Mouse (Mus musculus): Measurements from ENCODE around the gene Cdc34b. TPM values are rescaled to one million over a fixed set of nuclear protein-coding genes. Genes with fewer than 3 reads are reported as not detected.
"Not testable (repeated sequence)": the region's sequence is repeated elsewhere in the genome, so short reads cannot be mapped to it uniquely, and the experiment has no call there.

Cdc34b gene
- total RNA-seq (2014; fragmentation: Nextera tagmentation) (not detected in 2 replicates), total RNA-seq (2017) (0.27 TPM in 1 of 2 replicates, not detected in the other), polyA plus RNA-seq (2012) (0.13 TPM in 1 of 2 replicates, not detected in the other)

GRCm38 (mm10) chr11:94741732-94742272 lies at the start of gene Cdc34b:
Gene Cdc34b (plus strand): TSS chr11:94741782.
- TF ChIP-seq GATA2 (IDR thresholded peaks at IDR 0.05; ENCODE audit: borderline replicate concordance, low read depth, low read length) (no peak), GATA1 (IDR thresholded peaks at IDR 0.05; ENCODE audit: borderline replicate concordance, low read length) (no peak), POLR2AphosphoS5 (IDR thresholded peaks at IDR 0.05; ENCODE audit: insufficient replicate concordance, low read depth, low read length) (no peak)
- ATAC-seq (ENCODE audit: extremely low read depth, insufficient number of reproducible peaks, low FRiP score, poor library complexity, severe bottlenecking) (no peak), DNase-seq (ENCODE audit: low spot score) (no peak)
- no peak within 1 kb of the TSS for H3K4me3 ChIP-seq (ENCODE audit: low read depth, low read length)
- H3K27me3 ChIP-seq (ENCODE audit: insufficient read depth, low read length): peaks cover 4% of the 10 kb centered on the region; the same call in 1 of the 2 replicates
- no peaks in the 10 kb centered on the region for H3K36me3 ChIP-seq (replicated peaks)
- H3K9me3 ChIP-seq (replicated peaks): no peaks in the 10 kb centered on the region
- H3K4me1 ChIP-seq (ENCODE audit: insufficient read depth, low read depth, low read length): no peaks in the 10 kb centered on the region

GRCm38 (mm10) chr11:94692502-94692901 lies 49.1 kb upstream of the Cdc34b start:
- not testable (repeated sequence) for H3K27me3 ChIP-seq (ENCODE audit: insufficient read depth, low read length); DNase-seq (ENCODE audit: low spot score); H3K4me1 ChIP-seq (ENCODE audit: insufficient read depth, low read depth, low read length); H3K9me3 ChIP-seq (replicated peaks); ATAC-seq (ENCODE audit: extremely low read depth, insufficient number of reproducible peaks, low FRiP score, poor library complexity, severe bottlenecking); H3K4me3 ChIP-seq (ENCODE audit: low read depth, low read length); H3K36me3 ChIP-seq (replicated peaks)

- ATAC-seq (ENCODE audit: extremely low read depth, insufficient number of reproducible peaks, low FRiP score, poor library complexity, severe bottlenecking) (no peak), DNase-seq (ENCODE audit: low spot score) (no peak)
- no peak for TF ChIP-seq TAL1 (conservative IDR thresholded peaks at IDR 0.05; ENCODE audit: low read depth, low read length)
- no peak for TF ChIP-seq POLR2AphosphoS5 (IDR thresholded peaks at IDR 0.05; ENCODE audit: insufficient replicate concordance, low read depth, low read length)
- TF ChIP-seq GATA2 (IDR thresholded peaks at IDR 0.05; ENCODE audit: borderline replicate concordance, low read depth, low read length): no peak
- no peak for TF ChIP-seq CTCF (IDR thresholded peaks at IDR 0.05; ENCODE audit: low read depth, low read length)
- no peak for TF ChIP-seq GATA1 (IDR thresholded peaks at IDR 0.05; ENCODE audit: borderline replicate concordance, low read length)
- no peaks in the 10 kb centered on the region for H3K4me1 ChIP-seq (ENCODE audit: insufficient read depth, low read depth, low read length)
- no peaks in the 10 kb centered on the region for H3K36me3 ChIP-seq (replicated peaks)
- H3K4me3 ChIP-seq (ENCODE audit: low read depth, low read length): no peak overlapping the region
- H3K9me3 ChIP-seq (replicated peaks): no peaks in the 10 kb centered on the region
- H3K27me3 ChIP-seq (ENCODE audit: insufficient read depth, low read length): no peaks in the 10 kb centered on the region
Measured at GRCm38 (mm10) chr11:94695508-94695907, 46.1 kb upstream of the Cdc34b start.

- Histone ChIP-seq H3K36me3 (replicated peaks) (no peaks in the 10 kb centered on the region), H3K4me3 (ENCODE audit: low read depth, low read length) (no peak overlapping the region), H3K9me3 (replicated peaks) (no peaks in the 10 kb centered on the region), H3K27me3 (ENCODE audit: insufficient read depth, low read length) (peaks cover 8% of the 10 kb centered on the region), H3K4me1 (ENCODE audit: insufficient read depth, low read depth, low read length) (no peaks in the 10 kb centered on the region)
- no peak for ATAC-seq (ENCODE audit: extremely low read depth, insufficient number of reproducible peaks, low FRiP score, poor library complexity, severe bottlenecking)
- no peak for TF ChIP-seq GATA1 (IDR thresholded peaks at IDR 0.05; ENCODE audit: borderline replicate concordance, low read length)
- TF ChIP-seq TAL1 (conservative IDR thresholded peaks at IDR 0.05; ENCODE audit: low read depth, low read length): no peak
- TF ChIP-seq CTCF (IDR thresholded peaks at IDR 0.05; ENCODE audit: low read depth, low read length): no peak
- no peak for TF ChIP-seq POLR2AphosphoS5 (IDR thresholded peaks at IDR 0.05; ENCODE audit: insufficient replicate concordance, low read depth, low read length)
- TF ChIP-seq GATA2 (IDR thresholded peaks at IDR 0.05; ENCODE audit: borderline replicate concordance, low read depth, low read length): no peak
- no peak for DNase-seq (ENCODE audit: low spot score)
Measured at GRCm38 (mm10) chr11:94697140-94697539, 44.4 kb upstream of the Cdc34b start.

- Histone ChIP-seq H3K4me1 (ENCODE audit: insufficient read depth, low read depth, low read length) (no peaks in the 10 kb centered on the region), H3K36me3 (replicated peaks) (no peaks in the 10 kb centered on the region), H3K27me3 (ENCODE audit: insufficient read depth, low read length) (peaks cover 9% of the 10 kb centered on the region), H3K4me3 (ENCODE audit: low read depth, low read length) (no peak overlapping the region), H3K9me3 (replicated peaks) (no peaks in the 10 kb centered on the region)
- TF ChIP-seq POLR2AphosphoS5 (IDR thresholded peaks at IDR 0.05; ENCODE audit: insufficient replicate concordance, low read depth, low read length) (no peak), GATA1 (IDR thresholded peaks at IDR 0.05; ENCODE audit: borderline replicate concordance, low read length) (no peak), CTCF (IDR thresholded peaks at IDR 0.05; ENCODE audit: low read depth, low read length) (no peak), GATA2 (IDR thresholded peaks at IDR 0.05; ENCODE audit: borderline replicate concordance, low read depth, low read length) (no peak), TAL1 (conservative IDR thresholded peaks at IDR 0.05; ENCODE audit: low read depth, low read length) (no peak)
- ATAC-seq (ENCODE audit: extremely low read depth, insufficient number of reproducible peaks, low FRiP score, poor library complexity, severe bottlenecking) (no peak), DNase-seq (ENCODE audit: low spot score) (no peak)
Measured at GRCm38 (mm10) chr11:94697703-94698464, 43.7 kb upstream of the Cdc34b start.

- no peaks in the 10 kb centered on the region for H3K9me3 ChIP-seq (replicated peaks)
- H3K27me3 ChIP-seq (ENCODE audit: insufficient read depth, low read length): peaks cover 9% of the 10 kb centered on the region
- H3K36me3 ChIP-seq (replicated peaks): no peaks in the 10 kb centered on the region
- H3K4me1 ChIP-seq (ENCODE audit: insufficient read depth, low read depth, low read length): no peaks in the 10 kb centered on the region
- ATAC-seq (ENCODE audit: extremely low read depth, insufficient number of reproducible peaks, low FRiP score, poor library complexity, severe bottlenecking) (no peak), DNase-seq (ENCODE audit: low spot score) (no peak)
- TF ChIP-seq GATA2 (IDR thresholded peaks at IDR 0.05; ENCODE audit: borderline replicate concordance, low read depth, low read length) (no peak), GATA1 (IDR thresholded peaks at IDR 0.05; ENCODE audit: borderline replicate concordance, low read length) (no peak), CTCF (IDR thresholded peaks at IDR 0.05; ENCODE audit: low read depth, low read length) (no peak), POLR2AphosphoS5 (IDR thresholded peaks at IDR 0.05; ENCODE audit: insufficient replicate concordance, low read depth, low read length) (no peak), TAL1 (conservative IDR thresholded peaks at IDR 0.05; ENCODE audit: low read depth, low read length) (no peak)
- no peak overlapping the region for H3K4me3 ChIP-seq (ENCODE audit: low read depth, low read length)
Measured at GRCm38 (mm10) chr11:94699399-94699798, 42.2 kb upstream of the Cdc34b start.

Measured in G1E (cell line).